Mouse (Mus musculus): ENCODE measurements around the gene Peli2.

DNA sequence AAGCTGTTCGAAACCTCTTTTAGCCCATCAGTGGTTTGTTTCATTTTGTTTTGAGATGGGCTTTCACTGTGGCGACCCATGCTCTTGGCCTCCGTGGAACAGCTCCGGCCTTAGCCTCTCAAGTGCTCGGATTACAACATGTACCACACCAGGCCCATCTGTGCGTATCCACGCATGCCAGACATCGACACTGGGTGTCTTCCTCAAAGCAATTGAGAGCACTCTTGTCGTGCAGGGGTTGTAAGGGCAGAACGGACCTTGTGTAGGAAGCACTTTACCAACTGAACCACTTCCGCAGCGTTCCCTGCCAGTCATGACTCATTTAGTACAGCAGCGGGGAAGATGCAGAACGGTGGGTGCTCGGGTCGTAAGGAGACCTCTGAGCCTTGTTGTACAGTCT, 78.3 kb downstream of the Peli2 start:
- TF ChIP-seq EP300 (IDR thresholded peaks at IDR 0.05) (no peak), CTCF (IDR thresholded peaks at IDR 0.05) (no peak)
